Mouse (Mus musculus): ENCODE measurements around the gene Lamb3.

GRCm38 (mm10) chr1:193315705-193316357 is 108.3 kb downstream of the Lamb3 start:
- TF ChIP-seq CTCF (IDR thresholded peaks at IDR 0.05; ENCODE audit: control insufficient read depth, insufficient read depth, low read length), result no peak
- TF ChIP-seq POLR2A (IDR thresholded peaks at IDR 0.05; ENCODE audit: borderline replicate concordance, control insufficient read depth, low read depth, low read length), result no peak
